Mouse (Mus musculus) central nervous system, embryonic 11.5 days (tissue): ENCODE measurements around the gene Gm49393. TPM values are rescaled to one million over a fixed set of nuclear protein-coding genes. Genes with fewer than 3 reads are reported as not detected.

Source experiments
- polyA plus RNA-seq: library from polyadenylated mRNA; depleted of rRNA; stranded (reverse); fragments of >200 nt; gene quantifications from 2 replicates; pipeline ENCODE4 v1.2.3, GENCODE M21; 2012; rRNA removed

Gm49393 gene
- polyA plus RNA-seq = not detected in 2 replicates

DNA sequence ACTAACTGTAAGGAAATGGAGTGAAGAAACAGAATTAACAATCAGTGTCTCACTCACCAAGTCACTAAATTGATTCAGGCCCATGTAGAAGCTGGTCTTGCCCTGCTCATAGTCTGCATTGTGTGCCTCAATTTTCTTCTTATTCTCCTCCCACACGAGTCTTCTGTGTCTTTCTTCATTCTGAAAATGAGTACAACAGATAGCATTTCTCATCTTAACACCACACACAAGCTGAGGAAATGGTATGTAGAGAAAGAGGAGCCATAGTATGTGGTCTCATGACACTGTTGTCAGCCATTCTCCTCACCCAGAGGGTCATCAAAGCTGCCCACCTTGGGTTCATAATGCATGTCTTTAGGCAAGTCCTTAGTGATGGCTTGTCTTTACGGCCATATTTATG, at the start of gene Gm49393:
Gene Gm49393 (minus strand): TSS at position 101 of the 400 bp plus-strand sequence.

DNA sequence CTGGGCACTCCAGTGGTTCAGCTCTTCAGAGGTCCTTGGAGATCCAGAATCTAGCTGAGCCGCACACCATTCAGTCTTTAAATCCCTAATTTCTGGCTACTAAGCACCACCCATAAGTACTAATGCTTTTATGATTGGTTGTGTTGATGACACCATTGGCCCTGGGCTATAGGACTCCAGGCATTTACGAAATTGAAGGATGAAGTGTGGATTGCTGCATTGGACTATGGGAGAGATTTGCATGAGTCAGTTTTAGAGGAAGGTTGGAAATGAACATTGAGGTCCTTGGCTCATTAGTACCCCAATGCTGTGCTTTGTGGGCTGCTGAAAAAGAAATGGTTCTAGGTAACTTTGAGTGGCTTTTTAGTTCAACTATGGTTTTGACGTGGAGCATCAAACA, 6.5 kb upstream of the Gm49393 start, which contains the start of gene Tpbpa:
Gene Tpbpa (minus strand): TSS at position 101 of the 400 bp plus-strand sequence.

DNA sequence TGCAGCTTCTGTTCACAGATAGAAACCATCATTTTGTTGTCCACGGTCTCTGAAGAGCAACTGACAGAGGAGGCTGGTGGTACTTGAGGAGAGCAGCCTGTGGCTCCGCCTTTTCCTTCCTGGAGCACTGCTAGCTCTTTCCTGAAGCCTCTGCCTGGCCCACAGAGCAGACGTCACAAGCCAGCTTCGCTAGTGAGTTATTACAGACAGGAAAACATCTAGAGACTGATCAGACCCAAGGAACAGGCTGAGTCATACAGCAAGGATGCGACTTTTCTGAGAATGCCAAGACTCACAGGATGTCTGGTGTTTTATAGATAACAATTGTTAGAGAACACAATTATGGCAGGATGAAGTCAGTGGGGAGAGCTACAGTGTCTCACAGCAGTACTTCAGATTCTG, 1.1 kb upstream of the Gm49393 start, which contains the start of the genes Gm49391 and Ctla2a:
Gene Gm49391 (minus strand): TSS at position 72 of the 402 bp plus-strand sequence.
Gene Ctla2a (minus strand): TSS at position 126 of the 402 bp plus-strand sequence.

DNA sequence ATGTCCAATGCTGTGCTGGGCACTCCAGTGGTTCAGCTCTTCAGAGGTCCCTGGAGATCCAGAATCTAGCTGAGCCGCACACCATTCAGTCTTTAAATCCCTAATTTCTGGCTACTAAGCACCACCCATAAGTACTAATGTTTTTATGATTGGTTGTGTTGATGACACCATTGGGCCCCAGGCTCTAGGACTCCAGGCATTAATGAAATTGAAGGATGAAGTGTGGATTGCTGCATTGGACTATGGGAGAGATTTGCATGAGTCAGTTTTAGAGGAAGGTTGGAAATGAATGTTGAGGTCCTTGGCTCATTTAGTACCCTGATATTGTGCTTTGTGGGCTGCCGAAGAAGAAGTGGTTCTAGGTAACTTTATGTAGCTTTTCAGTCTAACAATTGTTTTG, 30.6 kb downstream of the Gm49393 start, which contains the start of gene Tpbpb:
Gene Tpbpb (minus strand): TSS at position 101 of the 400 bp plus-strand sequence.

DNA sequence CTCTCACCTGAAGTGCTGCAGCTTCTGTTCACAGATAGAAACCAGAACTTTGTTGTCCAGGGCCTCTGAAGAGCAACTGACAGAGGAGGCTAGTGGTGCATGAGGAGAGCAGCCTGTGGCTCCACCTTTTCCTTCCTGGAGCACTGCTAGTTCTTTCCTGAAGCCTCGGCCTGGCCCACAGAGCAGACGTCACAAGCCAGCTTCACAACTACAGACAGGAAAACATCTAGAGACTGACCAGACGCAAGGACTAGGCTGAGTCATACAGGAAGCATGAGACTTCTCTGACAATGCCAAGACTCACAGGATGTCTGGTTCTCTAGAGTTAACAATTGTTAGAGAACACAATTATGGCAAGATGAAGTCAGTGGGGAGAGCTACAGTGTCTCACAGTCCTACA, 38.1 kb downstream of the Gm49393 start, which contains the start of gene Ctla2b:
Gene Ctla2b (minus strand): TSS at position 120 of the 400 bp plus-strand sequence.

DNA sequence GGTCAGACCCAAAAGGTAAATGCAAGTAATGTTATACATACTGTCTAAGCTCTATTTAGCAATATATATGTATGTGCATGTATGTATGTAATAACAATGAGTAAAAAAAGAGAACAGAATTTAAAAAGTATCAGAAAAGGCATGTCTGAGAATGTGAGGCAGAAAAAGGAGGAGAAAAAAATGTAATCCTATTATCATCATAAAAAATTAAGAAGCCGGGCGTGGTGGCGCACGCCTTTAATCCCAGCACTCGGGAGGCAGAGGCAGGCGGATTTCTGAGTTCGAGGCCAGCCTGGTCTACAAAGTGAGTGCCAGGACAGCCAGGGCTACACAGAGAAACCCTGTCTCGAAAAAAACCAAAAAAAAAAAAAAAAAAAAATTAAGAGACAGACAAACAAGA, 38.6 kb downstream of the Gm49393 start, which contains the start of gene Gm49392:
Gene Gm49392 (minus strand): TSS at position 101 of the 400 bp plus-strand sequence.

DNA sequence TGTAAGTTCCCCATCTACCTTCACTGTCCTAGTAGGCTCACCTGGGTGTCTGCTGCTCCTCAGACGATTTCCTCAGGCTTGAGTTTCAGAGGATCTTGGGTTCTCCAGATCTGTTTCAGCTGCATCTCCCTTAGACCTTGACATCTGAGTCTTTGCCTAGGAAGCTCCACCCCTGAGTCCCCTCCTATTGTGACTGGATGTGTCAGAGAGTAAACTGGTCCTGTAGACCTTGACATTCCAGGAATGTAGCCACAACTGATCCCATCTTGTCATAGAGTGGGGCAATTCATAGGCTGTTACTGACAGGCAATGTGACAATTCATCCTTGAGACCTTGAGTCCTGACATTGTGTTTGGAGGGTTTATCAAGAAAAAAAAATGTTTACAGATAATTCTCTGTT, 71.1 kb downstream of the Gm49393 start, which contains the start of gene 4930486L24Rik:
Gene 4930486L24Rik (minus strand): TSS at position 195 of the 400 bp plus-strand sequence.

Other genes starting within 250 kb of the Gm49393 start
- gene BC051665, start 149.2 kb downstream of the Gm49393 start, polyA plus RNA-seq = not detected in 2 replicates
- not detected in 2 replicates for gene Ctsll3, start 132.7 kb downstream of the Gm49393 start, polyA plus RNA-seq
- gene 4930486L24Rik, start 71.1 kb downstream of the Gm49393 start, polyA plus RNA-seq = 0.15 TPM in 1 of 2 replicates, not detected in the other
- 0.16 TPM in 1 of 2 replicates, not detected in the other for gene Gm49392, start 38.7 kb downstream of the Gm49393 start, polyA plus RNA-seq
- gene Ctla2b, start 38.1 kb downstream of the Gm49393 start, polyA plus RNA-seq = 3.3 and 4.1 TPM in 2 replicates
- gene Tpbpb, start 30.7 kb downstream of the Gm49393 start, polyA plus RNA-seq = 1.0 TPM in 1 of 2 replicates, not detected in the other
- 2.3 and 3.2 TPM in 2 replicates for gene Gm49391, start 981 bp upstream of the Gm49393 start, polyA plus RNA-seq
- gene Ctla2a, start 1.0 kb upstream of the Gm49393 start, polyA plus RNA-seq = 15.8 and 17.6 TPM in 2 replicates
- gene Tpbpa, start 6.4 kb upstream of the Gm49393 start, polyA plus RNA-seq = 0.17 and 1.4 TPM in 2 replicates
- 0.09 TPM in 1 of 2 replicates, not detected in the other for gene Ctsj, start 70.4 kb upstream of the Gm49393 start, polyA plus RNA-seq
- gene Ctsq, start 105.0 kb upstream of the Gm49393 start, polyA plus RNA-seq = 0.06 TPM in 1 of 2 replicates, not detected in the other
- gene Ctsr, start 228.7 kb upstream of the Gm49393 start, polyA plus RNA-seq = not detected in 2 replicates